8 mouse cellular contexts compared by ENCODE assay signal in genomic region chr7:46639692-46640031, GRCm38 (mm10). TPM values are rescaled to one million over a fixed set of nuclear protein-coding genes. Genes with fewer than 3 reads are reported as not detected.
DNase-seq lines count a peak whose midpoint lies in the region; ATAC-seq and TF ChIP-seq lines count a peak whose summit lies in the region.

Sergef (minus strand) TSS chr7:46639807.

- 1% methylated on average over 30 of the region's 30 CpGs for WGBS in kidney, embryonic 14.5 days
- WGBS in liver, adult 2 months, result 1% methylated on average over 30 of the region's 30 CpGs

- no peaks in the 10 kb centered on the region for H3K79me2 ChIP-seq in liver, adult 2 months (ENCODE audit: control insufficient read depth, insufficient read depth, low read length)
- no peaks in the 10 kb centered on the region for H3K79me2 ChIP-seq in myocyte (ENCODE audit: control insufficient read depth, insufficient read depth)

- peaks cover 8% of the 10 kb centered on the region for H3K4me1 ChIP-seq in bone marrow macrophage, adult 2 months (ENCODE audit: control insufficient read depth, insufficient read depth, low read length)
- no peaks in the 10 kb centered on the region for H3K4me1 ChIP-seq in embryonic fibroblast, embryonic 13.5 days (ENCODE audit: control insufficient read depth, insufficient read depth, low read length)
- H3K4me1 ChIP-seq in kidney, embryonic 14.5 days (ENCODE audit: control insufficient read depth, insufficient read depth, low read length), result peaks cover 9% of the 10 kb centered on the region
- H3K4me1 ChIP-seq in liver, adult 2 months (ENCODE audit: control insufficient read depth, insufficient read depth, low read length), result no peaks in the 10 kb centered on the region; the same call in 1 of the 2 replicates

- peak; percentile 96 for ATAC-seq in kidney, embryonic 14.5 days (ENCODE audit: low FRiP score, low TSS enrichment)

- H3K4me3 ChIP-seq in bone marrow macrophage, adult 2 months (ENCODE audit: insufficient read depth, low read length), result peak within 1 kb of the TSS; percentile 82
- H3K4me3 ChIP-seq in embryonic fibroblast, embryonic 13.5 days (ENCODE audit: insufficient read depth, low read length), result peak within 1 kb of the TSS; percentile 68
- peak within 1 kb of the TSS; percentile 60 for H3K4me3 ChIP-seq in kidney, embryonic 14.5 days (ENCODE audit: low read length)
- peak within 1 kb of the TSS; percentile 80 for H3K4me3 ChIP-seq in liver, adult 2 months (ENCODE audit: insufficient read depth, low read depth, low read length)
- peak within 1 kb of the TSS; percentile 41 for H3K4me3 ChIP-seq in myocyte

- H3K36me3 ChIP-seq in kidney, embryonic 14.5 days (ENCODE audit: control insufficient read depth, insufficient read depth, low read length), result no peaks in the 10 kb centered on the region
- H3K36me3 ChIP-seq in liver, adult 2 months (ENCODE audit: control insufficient read depth, insufficient read depth, low read length), result no peaks in the 10 kb centered on the region
- H3K36me3 ChIP-seq in myocyte (ENCODE audit: control insufficient read depth, insufficient read depth), result no peaks in the 10 kb centered on the region
- H3K36me3 ChIP-seq in splenic B cell, adult 2 months (ENCODE audit: control insufficient read depth, insufficient read depth, low read length, poor library complexity, severe bottlenecking), result no peaks in the 10 kb centered on the region

- TF ChIP-seq POLR2A in bone marrow macrophage, adult 2 months (IDR thresholded peaks at IDR 0.05; ENCODE audit: borderline replicate concordance, low read depth, low read length), result peak; percentile 96
- peak; percentile 95 for TF ChIP-seq POLR2A in embryonic fibroblast, embryonic 13.5 days (IDR thresholded peaks at IDR 0.05; ENCODE audit: low read depth, low read length)
- TF ChIP-seq POLR2A in liver, adult 2 months (IDR thresholded peaks at IDR 0.05; ENCODE audit: extremely low read depth, insufficient read depth, low read length), result peak; percentile 63; the same call in 1 of the 2 replicates
- TF ChIP-seq POLR2A in myocyte (IDR thresholded peaks at IDR 0.05; ENCODE audit: insufficient read length, low read depth), result peak; percentile 89

- peak within 1 kb of the TSS; percentile 77 for H3K4me2 ChIP-seq in kidney, embryonic 14.5 days (replicated peaks; ENCODE audit: low read depth, low read length)
- peak within 1 kb of the TSS; percentile 90 for H3K4me2 ChIP-seq in myocyte (ENCODE audit: low read depth)

- H3K9ac ChIP-seq in kidney, embryonic 14.5 days (ENCODE audit: low read depth, low read length), result peak within 1 kb of the TSS; percentile 69
- H3K9ac ChIP-seq in liver, adult 2 months (ENCODE audit: low read depth, low read length), result peak within 1 kb of the TSS; percentile 86

- no peak for TF ChIP-seq CTCF in bone marrow macrophage, adult 2 months (IDR thresholded peaks at IDR 0.05; ENCODE audit: low read depth, low read length)
- TF ChIP-seq CTCF in embryonic fibroblast, embryonic 13.5 days (IDR thresholded peaks at IDR 0.05; ENCODE audit: borderline replicate concordance, insufficient read depth, low read length), result no peak
- TF ChIP-seq CTCF in liver, adult 2 months (IDR thresholded peaks at IDR 0.05; ENCODE audit: low read depth, low read length), result no peak

- peak within 1 kb of the TSS; percentile 22 for H3ac ChIP-seq in myocyte (ENCODE audit: control insufficient read depth, insufficient read length)

- no peaks in the 10 kb centered on the region for H3K9me3 ChIP-seq in kidney, embryonic 14.5 days (ENCODE audit: control insufficient read depth, low read length)

- no peak within 1 kb of the TSS for H3K27ac ChIP-seq in bone marrow macrophage, adult 2 months (ENCODE audit: insufficient read depth, low read depth, low read length)
- H3K27ac ChIP-seq in embryonic fibroblast, embryonic 13.5 days (ENCODE audit: insufficient read depth, low read length), result no peak within 1 kb of the TSS
- H3K27ac ChIP-seq in kidney, embryonic 14.5 days (ENCODE audit: low read depth, low read length), result no peak within 1 kb of the TSS
- no peak within 1 kb of the TSS for H3K27ac ChIP-seq in liver, adult 2 months (replicated peaks; ENCODE audit: insufficient read depth, low read depth, low read length)

- peak; percentile 89 for DNase-seq in CD4-positive helper T cell, adult 2 months (ENCODE audit: low read depth, low spot score)
- peak; percentile 88 to 89 for DNase-seq in heart, adult 9 months (ENCODE audit: low spot score in 2 of 2)
- DNase-seq in liver, adult 2 months (ENCODE audit: extremely low read depth, low read depth, low spot score), result peak; percentile 70
- DNase-seq in splenic B cell, adult 2 months (ENCODE audit: low read depth, low spot score), result peak; percentile 84

- H3K27me3 ChIP-seq in kidney, embryonic 14.5 days (ENCODE audit: control insufficient read depth, insufficient read depth, low read length), result no peaks in the 10 kb centered on the region
- H3K27me3 ChIP-seq in liver, adult 2 months (ENCODE audit: control insufficient read depth, insufficient read depth, low read length), result no peaks in the 10 kb centered on the region
- peaks cover 5% of the 10 kb centered on the region for H3K27me3 ChIP-seq in myocyte (ENCODE audit: control insufficient read depth, insufficient read depth, insufficient read length)
- H3K27me3 ChIP-seq in splenic B cell, adult 2 months (ENCODE audit: control insufficient read depth, insufficient read depth, low read length, poor library complexity, severe bottlenecking), result no peaks in the 10 kb centered on the region

TF ChIP-seq in myocyte, 11 proteins besides CTCF, POLR2A, EP300 and RAD21:
- TF ChIP-seq MYOD1 (IDR thresholded peaks at IDR 0.05; ENCODE audit: control insufficient read depth in 1 of 3, insufficient read length in 2 of 3, low read depth in 2 of 3) (peak in 1 of 3 experiments; percentile 46), TCF12 (IDR thresholded peaks at IDR 0.05; ENCODE audit: insufficient read depth, poor library complexity, severe bottlenecking) (no peak), MYOG (IDR thresholded peaks at IDR 0.05; ENCODE audit: control insufficient read depth in 1 of 3, insufficient read depth in 1 of 3, insufficient read length in 2 of 3, low read depth in 2 of 3) (peak in 1 of 3 experiments; percentile 8), TCF3 (IDR thresholded peaks at IDR 0.05; ENCODE audit: insufficient read length, low read depth) (no peak), MAX (IDR thresholded peaks at IDR 0.05; ENCODE audit: low read depth) (no peak), USF1 (IDR thresholded peaks at IDR 0.05; ENCODE audit: low read depth) (no peak), POLR2AphosphoS2 (IDR thresholded peaks at IDR 0.05; ENCODE audit: insufficient read length, low read depth) (peak; percentile 66)

RNA-seq across cellular contexts. Expression of gene Sergef, which starts in this region (rescaled TPM):
- polyA plus RNA-seq in bone marrow macrophage, adult 2 months (2012; ENCODE audit: insufficient read depth, insufficient read length, missing spikeins), result 7.0 and 7.4 TPM in 2 replicates
- polyA plus RNA-seq in embryonic fibroblast, embryonic 13.5 days (2011; ENCODE audit: insufficient read length, low read depth, missing spikeins), result 6.3 and 7.1 TPM in 2 replicates
- 10.9 and 15.7 TPM in 2 replicates for polyA plus RNA-seq in kidney, embryonic 14.5 days (2014; fragmentation: Nextera tagmentation; extraction: Ambion mirVana)
- 4.9 and 6.6 TPM in 2 replicates for total RNA-seq in liver, adult 2 months (2014; rRNA removed)
- 5.4 and 7.5 TPM in 2 replicates for polyA plus RNA-seq in liver, adult 2 months (2012; rRNA removed)
- 13.9 TPM for polyA plus RNA-seq in myocyte (2012; fragmentation: generic; extraction: Trizol)
